Mouse (Mus musculus): ENCODE results near the gene Ube2z. TPM values are rescaled to one million over a fixed set of nuclear protein-coding genes. Genes with fewer than 3 reads are reported as not detected.

Ube2z gene
- polyA plus RNA-seq, 1 experiment from 2014 or later, result 26.7 TPM

GRCm38 (mm10) chr11:96070353-96070752 is 5.2 kb upstream of the Ube2z start:
- no peak overlapping the region for H3K27ac ChIP-seq (ENCODE audit: low read depth, low read length)

GRCm38 (mm10) chr11:96068231-96068630 is 3.0 kb upstream of the Ube2z start:
- WGBS, result 83% methylated on average over 5 of the region's 5 CpGs

More at GRCm38 (mm10) chr11:96070353-96070752, 5.2 kb upstream of the Ube2z start:
- ATAC-seq (replicated peaks; ENCODE audit: low FRiP score) (no peak), DNase-seq (ENCODE audit: low spot score) (no peak)
- Histone ChIP-seq H3K27me3 (replicated peaks; ENCODE audit: control insufficient read depth, insufficient read depth, low read length) (no peaks in the 10 kb centered on the region), H3K4me1 (replicated peaks; ENCODE audit: control insufficient read depth, insufficient read depth, low read length) (peaks cover 12% of the 10 kb centered on the region), H3K9ac (ENCODE audit: low read depth, low read length) (no peak overlapping the region), H3K4me2 (no peak overlapping the region), H3K4me3 (ENCODE audit: low read depth, low read length) (no peak overlapping the region), H3K36me3 (ENCODE audit: control insufficient read depth, insufficient read depth, low read length) (peaks cover 6% of the 10 kb centered on the region), H3K9me3 (ENCODE audit: control insufficient read depth, low read length) (no peaks in the 10 kb centered on the region)
- WGBS, result 87% methylated on average over 7 of the region's 7 CpGs

GRCm38 (mm10) chr11:96064521-96065214 is 520 bp downstream of the Ube2z start:
- Histone ChIP-seq H3K4me2 (peak overlapping the region; percentile 81), H3K27ac (ENCODE audit: low read depth, low read length) (peak overlapping the region; percentile 86), H3K9me3 (ENCODE audit: control insufficient read depth, low read length) (no peaks in the 10 kb centered on the region), H3K4me1 (replicated peaks; ENCODE audit: control insufficient read depth, insufficient read depth, low read length) (peaks cover 16% of the 10 kb centered on the region), H3K36me3 (ENCODE audit: control insufficient read depth, insufficient read depth, low read length) (peaks cover 13% of the 10 kb centered on the region; the same call in 1 of the 2 replicates), H3K9ac (ENCODE audit: low read depth, low read length) (peak overlapping the region; percentile 80), H3K27me3 (replicated peaks; ENCODE audit: control insufficient read depth, insufficient read depth, low read length) (no peaks in the 10 kb centered on the region), H3K4me3 (ENCODE audit: low read depth, low read length) (peak overlapping the region; percentile 92)
- ATAC-seq (replicated peaks; ENCODE audit: low FRiP score) (peak; percentile 64), DNase-seq (ENCODE audit: low spot score) (no peak)
- WGBS, result under 1% methylated on average over 46 of the region's 64 CpGs

More at GRCm38 (mm10) chr11:96068231-96068630, 3.0 kb upstream of the Ube2z start:
- no peaks in the 10 kb centered on the region for H3K27me3 ChIP-seq (replicated peaks; ENCODE audit: control insufficient read depth, insufficient read depth, low read length)
- no peak overlapping the region for H3K27ac ChIP-seq (ENCODE audit: low read depth, low read length)
- H3K4me3 ChIP-seq (ENCODE audit: low read depth, low read length), result no peak overlapping the region
- peaks cover 14% of the 10 kb centered on the region for H3K4me1 ChIP-seq (replicated peaks; ENCODE audit: control insufficient read depth, insufficient read depth, low read length)
- H3K9me3 ChIP-seq (ENCODE audit: control insufficient read depth, low read length), result no peaks in the 10 kb centered on the region
- ATAC-seq (replicated peaks; ENCODE audit: low FRiP score) (no peak), DNase-seq (ENCODE audit: low spot score) (no peak)
- peaks cover 6% of the 10 kb centered on the region for H3K36me3 ChIP-seq (ENCODE audit: control insufficient read depth, insufficient read depth, low read length)
- no peak overlapping the region for H3K9ac ChIP-seq (ENCODE audit: low read depth, low read length)
- H3K4me2 ChIP-seq, result no peak overlapping the region

GRCm38 (mm10) chr11:96058309-96058708 is 6.9 kb downstream of the Ube2z start:
- no peaks in the 10 kb centered on the region for H3K9me3 ChIP-seq (ENCODE audit: control insufficient read depth, low read length)
- ATAC-seq (replicated peaks; ENCODE audit: low FRiP score), result no peak
- H3K27ac ChIP-seq (ENCODE audit: low read depth, low read length), result no peak overlapping the region
- H3K4me1 ChIP-seq (replicated peaks; ENCODE audit: control insufficient read depth, insufficient read depth, low read length), result peaks cover 2% of the 10 kb centered on the region; the same call in 1 of the 2 replicates
- H3K4me2 ChIP-seq, result no peak overlapping the region
- no peak for DNase-seq (ENCODE audit: low spot score)
- WGBS, result 87% methylated on average over 4 of the region's 4 CpGs
- no peaks in the 10 kb centered on the region for H3K27me3 ChIP-seq (replicated peaks; ENCODE audit: control insufficient read depth, insufficient read depth, low read length)
- H3K9ac ChIP-seq (ENCODE audit: low read depth, low read length), result no peak overlapping the region
- H3K4me3 ChIP-seq (ENCODE audit: low read depth, low read length), result no peak overlapping the region
- peaks cover 39% of the 10 kb centered on the region for H3K36me3 ChIP-seq (ENCODE audit: control insufficient read depth, insufficient read depth, low read length)

- 86% methylated on average over 3 of the region's 3 CpGs for WGBS
These were observed 14.3 kb downstream of the Ube2z start for GRCm38 (mm10) chr11:96050854-96051253.

GRCm38 (mm10) chr11:96049939-96050338 is 15.2 kb downstream of the Ube2z start:
- Histone ChIP-seq H3K27ac (ENCODE audit: low read depth, low read length) (no peak overlapping the region), H3K4me1 (replicated peaks; ENCODE audit: control insufficient read depth, insufficient read depth, low read length) (no peaks in the 10 kb centered on the region), H3K9ac (ENCODE audit: low read depth, low read length) (no peak overlapping the region), H3K9me3 (ENCODE audit: control insufficient read depth, low read length) (no peaks in the 10 kb centered on the region), H3K27me3 (replicated peaks; ENCODE audit: control insufficient read depth, insufficient read depth, low read length) (no peaks in the 10 kb centered on the region), H3K36me3 (ENCODE audit: control insufficient read depth, insufficient read depth, low read length) (peaks cover 39% of the 10 kb centered on the region), H3K4me2 (no peak overlapping the region), H3K4me3 (ENCODE audit: low read depth, low read length) (no peak overlapping the region)
- WGBS, result 78% methylated on average over 4 of the region's 4 CpGs
- DNase-seq (ENCODE audit: low spot score), result no peak
- ATAC-seq (replicated peaks; ENCODE audit: low FRiP score), result no peak

More at GRCm38 (mm10) chr11:96050854-96051253, 14.3 kb downstream of the Ube2z start:
- Histone ChIP-seq H3K27ac (ENCODE audit: low read depth, low read length) (no peak overlapping the region), H3K4me1 (replicated peaks; ENCODE audit: control insufficient read depth, insufficient read depth, low read length) (no peaks in the 10 kb centered on the region), H3K36me3 (ENCODE audit: control insufficient read depth, insufficient read depth, low read length) (peaks cover 47% of the 10 kb centered on the region), H3K4me2 (no peak overlapping the region), H3K9ac (ENCODE audit: low read depth, low read length) (no peak overlapping the region), H3K27me3 (replicated peaks; ENCODE audit: control insufficient read depth, insufficient read depth, low read length) (no peaks in the 10 kb centered on the region), H3K9me3 (ENCODE audit: control insufficient read depth, low read length) (no peaks in the 10 kb centered on the region), H3K4me3 (ENCODE audit: low read depth, low read length) (no peak overlapping the region)
- ATAC-seq (replicated peaks; ENCODE audit: low FRiP score) (no peak), DNase-seq (ENCODE audit: low spot score) (no peak)

- H3K27ac ChIP-seq (ENCODE audit: low read depth, low read length), result no peak overlapping the region
- no peaks in the 10 kb centered on the region for H3K27me3 ChIP-seq (replicated peaks; ENCODE audit: control insufficient read depth, insufficient read depth, low read length)
- DNase-seq (ENCODE audit: low spot score), result no peak
- H3K9ac ChIP-seq (ENCODE audit: low read depth, low read length), result no peak overlapping the region
- H3K4me1 ChIP-seq (replicated peaks; ENCODE audit: control insufficient read depth, insufficient read depth, low read length), result no peaks in the 10 kb centered on the region
- no peak overlapping the region for H3K4me3 ChIP-seq (ENCODE audit: low read depth, low read length)
- 88% methylated on average over 4 of the region's 4 CpGs for WGBS
- ATAC-seq (replicated peaks; ENCODE audit: low FRiP score), result no peak
- no peaks in the 10 kb centered on the region for H3K9me3 ChIP-seq (ENCODE audit: control insufficient read depth, low read length)
- peaks cover 32% of the 10 kb centered on the region for H3K36me3 ChIP-seq (ENCODE audit: control insufficient read depth, insufficient read depth, low read length)
- no peak overlapping the region for H3K4me2 ChIP-seq
These were observed 17.5 kb downstream of the Ube2z start for GRCm38 (mm10) chr11:96047469-96048373.

GRCm38 (mm10) chr11:96046793-96047192 is 18.4 kb downstream of the Ube2z start:
- peaks cover 29% of the 10 kb centered on the region for H3K36me3 ChIP-seq (ENCODE audit: control insufficient read depth, insufficient read depth, low read length)
- no peak for ATAC-seq (replicated peaks; ENCODE audit: low FRiP score)

More at GRCm38 (mm10) chr11:96046793-96047192, 18.4 kb downstream of the Ube2z start:
- DNase-seq (ENCODE audit: low spot score), result no peak
- Histone ChIP-seq H3K27ac (ENCODE audit: low read depth, low read length) (0 out of 2 replicates have a peak overlapping the region, but pooled peaks have one; percentile 3), H3K9me3 (ENCODE audit: control insufficient read depth, low read length) (no peaks in the 10 kb centered on the region), H3K4me3 (ENCODE audit: low read depth, low read length) (no peak overlapping the region), H3K9ac (ENCODE audit: low read depth, low read length) (no peak overlapping the region), H3K4me1 (replicated peaks; ENCODE audit: control insufficient read depth, insufficient read depth, low read length) (no peaks in the 10 kb centered on the region), H3K27me3 (replicated peaks; ENCODE audit: control insufficient read depth, insufficient read depth, low read length) (no peaks in the 10 kb centered on the region), H3K4me2 (no peak overlapping the region)
- WGBS, result 80% methylated on average over 2 of the region's 2 CpGs
